17 mouse cellular contexts compared by ENCODE assay signal in the genomic region with DNA sequence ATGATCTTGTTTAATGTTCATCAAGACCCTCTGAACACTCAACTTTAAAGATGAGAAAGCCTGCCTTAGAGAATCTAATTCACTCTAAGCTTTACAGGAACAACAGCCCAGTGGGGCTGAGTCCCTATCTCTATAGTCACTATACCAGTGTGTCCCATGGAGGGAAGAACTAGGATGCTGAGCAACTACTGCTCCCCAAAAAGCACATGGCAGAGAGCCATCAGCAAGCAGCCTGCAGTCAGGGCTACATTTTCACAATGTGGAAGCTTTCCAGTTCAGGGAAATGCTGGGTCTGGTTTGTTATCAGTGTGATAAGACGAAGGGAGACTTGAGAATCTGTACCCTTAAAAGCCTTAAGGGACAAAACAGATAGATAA.
DNase-seq lines count a peak whose midpoint lies in the region; ATAC-seq and TF ChIP-seq lines count a peak whose summit lies in the region.
"Had no signal": no experiment of that assay in that cellular context is flagged by ENCODE, and none has a peak within 500 bp of the region (broad histone marks: within the 10 kb centered on the region; RNA-seq: fewer than 3 reads in every experiment).

No protein-coding gene starts in this region.

- H3K4me2 ChIP-seq in heart, embryonic 11.5 days: no peak overlapping the region
- H3K4me2 ChIP-seq in embryonic facial prominence, embryonic 15.5 days (replicated peaks): no peak overlapping the region
- H3K4me2 ChIP-seq in hindbrain, postnatal 0 days (ENCODE audit: low read depth, low read length): no peak overlapping the region
- H3K4me2 ChIP-seq: forebrain, embryonic 15.5 days; hindbrain, embryonic 12.5 days; liver, embryonic 15.5 days had no signal

- H3K9ac ChIP-seq in heart, embryonic 11.5 days (ENCODE audit: low read depth, low read length): no peak overlapping the region
- no peak overlapping the region for H3K9ac ChIP-seq in embryonic facial prominence, embryonic 15.5 days
- H3K9ac ChIP-seq in hindbrain, postnatal 0 days (replicated peaks; ENCODE audit: low read length): no peak overlapping the region
- H3K9ac ChIP-seq: forebrain, embryonic 15.5 days; hindbrain, embryonic 12.5 days; limb, embryonic 13.5 days; liver, embryonic 15.5 days had no signal

- ATAC-seq in heart, embryonic 11.5 days (replicated peaks; ENCODE audit: insufficient number of reproducible peaks, low FRiP score, low TSS enrichment): no peak
- ATAC-seq in embryonic facial prominence, embryonic 15.5 days (ENCODE audit: insufficient number of reproducible peaks, low FRiP score, low TSS enrichment, low read depth): no peak
- ATAC-seq in hindbrain, postnatal 0 days: no peak
- ATAC-seq: forebrain, embryonic 15.5 days; inflammation-experienced regulatory T-cells, adult 6 months had no signal

- intact Hi-C loops in left cerebral cortex, adult 2 months (cut with DNase I): loop anchor here (2.0 kb wide), 1 partner anchor 24 kb away; no protein-coding TSS in a partner anchor
- intact Hi-C loops in left cerebral cortex, postnatal 4 days (cut with DNase I): no loop called here

- 18% methylated on average over 1 of the region's 1 CpGs for WGBS in heart, embryonic 11.5 days (ENCODE audit: insufficient replicate concordance)
- 80% methylated on average over 1 of the region's 1 CpGs for WGBS in embryonic facial prominence, embryonic 15.5 days
- WGBS in hindbrain, postnatal 0 days: 94% methylated on average over 1 of the region's 1 CpGs

- H3K4me3 ChIP-seq in heart, embryonic 11.5 days (ENCODE audit: low read depth, low read length): no peak overlapping the region
- no peak overlapping the region for H3K4me3 ChIP-seq in left cerebral cortex, adult 2 months
- no peak overlapping the region for H3K4me3 ChIP-seq in embryonic facial prominence, embryonic 15.5 days (replicated peaks)
- no peak overlapping the region for H3K4me3 ChIP-seq in hindbrain, postnatal 0 days (ENCODE audit: low read length)
- H3K4me3 ChIP-seq: forebrain, embryonic 15.5 days; gastrocnemius, adult 2 months; hindbrain, embryonic 12.5 days; limb, embryonic 13.5 days; liver, embryonic 15.5 days had no signal

- peaks cover 10% of the 10 kb centered on the region for H3K4me1 ChIP-seq in heart, embryonic 11.5 days (ENCODE audit: control insufficient read depth, insufficient read depth, low read length)
- H3K4me1 ChIP-seq in embryonic facial prominence, embryonic 15.5 days: peaks cover 12% of the 10 kb centered on the region; the same call in 1 of the 2 replicates
- H3K4me1 ChIP-seq in hindbrain, postnatal 0 days (ENCODE audit: insufficient read depth, low read length): no peaks in the 10 kb centered on the region
- H3K4me1 ChIP-seq: hindbrain, embryonic 12.5 days; liver, embryonic 15.5 days had no signal

- DNase-seq in heart, adult 18-20 months: peak; percentile 35 to 55
- DNase-seq in left cerebral cortex, adult 2 months (ENCODE audit: extremely low spot score in 1 of 2, low spot score in 2 of 2): no peak
- no peak for DNase-seq in left cerebral cortex, postnatal 4 days
- DNase-seq in 416B (ENCODE audit: low read depth): peak; percentile 4
- DNase-seq in cerebellum, postnatal 10 days: no peak
- DNase-seq in hindbrain, postnatal 0 days (ENCODE audit: low spot score): no peak
- DNase-seq: cerebellum, adult 8-10 months; gastrocnemius, adult 2 months; right cerebral cortex, postnatal 4 days; thymus, postnatal 14 days had no signal

- H3K9me3 ChIP-seq in heart, embryonic 11.5 days (replicated peaks; ENCODE audit: control insufficient read depth, low read length): no peaks in the 10 kb centered on the region
- no peaks in the 10 kb centered on the region for H3K9me3 ChIP-seq in embryonic facial prominence, embryonic 15.5 days (replicated peaks)
- no peaks in the 10 kb centered on the region for H3K9me3 ChIP-seq in hindbrain, postnatal 0 days (ENCODE audit: low read length)
- H3K9me3 ChIP-seq: forebrain, embryonic 15.5 days; hindbrain, embryonic 12.5 days; limb, embryonic 13.5 days; liver, embryonic 15.5 days had no signal

- H3K36me3 ChIP-seq in heart, embryonic 11.5 days (ENCODE audit: control insufficient read depth, insufficient read depth, low read length): no peaks in the 10 kb centered on the region
- H3K36me3 ChIP-seq in embryonic facial prominence, embryonic 15.5 days: no peaks in the 10 kb centered on the region
- no peaks in the 10 kb centered on the region for H3K36me3 ChIP-seq in hindbrain, postnatal 0 days (ENCODE audit: insufficient read depth, low read length)
- H3K36me3 ChIP-seq: forebrain, embryonic 15.5 days; hindbrain, embryonic 12.5 days; limb, embryonic 13.5 days; liver, embryonic 15.5 days had no signal

- TF ChIP-seq CTCF in left cerebral cortex, adult 2 months (IDR thresholded peaks at IDR 0.05): no peak
- no peak for TF ChIP-seq CTCF in hindbrain, postnatal 0 days (IDR thresholded peaks at IDR 0.05; ENCODE audit: low read depth)

- H3K27ac ChIP-seq in heart, embryonic 11.5 days (ENCODE audit: low read depth, low read length): no peak overlapping the region
- peak overlapping the region; percentile 54; the same call in 1 of the 2 replicates for H3K27ac ChIP-seq in left cerebral cortex, adult 2 months
- H3K27ac ChIP-seq in embryonic facial prominence, embryonic 15.5 days (replicated peaks): peak overlapping the region; percentile 77
- H3K27ac ChIP-seq in hindbrain, postnatal 0 days: no peak overlapping the region
- H3K27ac ChIP-seq: forebrain, embryonic 15.5 days; hindbrain, embryonic 12.5 days; liver, embryonic 15.5 days had no signal

- H3K27me3 ChIP-seq in heart, embryonic 11.5 days (ENCODE audit: control insufficient read depth, insufficient read depth, low read length): no peaks in the 10 kb centered on the region
- no peaks in the 10 kb centered on the region for H3K27me3 ChIP-seq in embryonic facial prominence, embryonic 15.5 days
- no peaks in the 10 kb centered on the region for H3K27me3 ChIP-seq in hindbrain, postnatal 0 days (ENCODE audit: insufficient read depth, low read length)
- H3K27me3 ChIP-seq: forebrain, embryonic 15.5 days; hindbrain, embryonic 12.5 days; limb, embryonic 13.5 days; liver, embryonic 15.5 days had no signal

Comparison
In these comparisons a context has a peak if more than half of its experiments do, and no peak if none do; other contexts are left out.
1. DNase-seq: peak in heart, adult 18-20 months (2 of 2) and 416B (single experiment); none in left cerebral cortex, adult 2 months (0 of 2), left cerebral cortex, postnatal 4 days (single experiment), cerebellum, postnatal 10 days (0 of 2) and hindbrain, postnatal 0 days (single experiment).
2. H3K27ac ChIP-seq: peak in left cerebral cortex, adult 2 months (single experiment) and embryonic facial prominence, embryonic 15.5 days (single experiment); none in heart, embryonic 11.5 days (single experiment) and hindbrain, postnatal 0 days (single experiment).